Mouse (Mus musculus) cerebellum, adult 2 months (tissue): ENCODE results near the gene Endou. TPM values are rescaled to one million over a fixed set of nuclear protein-coding genes. Genes with fewer than 3 reads are reported as not detected.

ENCODE experiments used
- DNase-seq, 2 experiments: peaks; one replicate each; pipeline ENCODE4 v3.0.0; 2021
- H3K27ac ChIP-seq: fragments of 200-500 bp; 2 replicates; pipeline ENCODE4 v1.5.1; 2012; ENCODE audit warnings: low read length, control low read depth, inconsistent platforms; ENCODE audit not compliant: insufficient read depth
- H3K27me3 ChIP-seq: fragments of 200-500 bp; 2 replicates; pipeline ENCODE4 v1.6.1; 2012; ENCODE audit warnings: inconsistent platforms, mild to moderate bottlenecking, low read length, moderate library complexity; ENCODE audit not compliant: control insufficient read depth, insufficient read depth
- H3K4me1 ChIP-seq: fragments of 200-500 bp; 2 replicates; pipeline ENCODE4 v1.6.1; 2011; ENCODE audit warnings: low read length; ENCODE audit not compliant: control insufficient read depth, insufficient read depth
- H3K4me3 ChIP-seq: fragments of 200-500 bp; replicated peaks from 2 replicates; pipeline ENCODE3; 2011; ENCODE audit warnings: mild to moderate bottlenecking, low read depth, low read length, control low read depth; ENCODE audit not compliant: insufficient read depth
- CTCF ChIP-seq: fragments of 200-500 bp; IDR thresholded peaks from 2 replicates; pipeline ENCODE4 v1.5.1; 2011; ENCODE audit warnings: low read depth, mild to moderate bottlenecking, control low read depth, low read length, moderate library complexity, borderline replicate concordance; ENCODE audit not compliant: insufficient read depth
- POLR2A ChIP-seq: fragments of 200-500 bp; IDR thresholded peaks from 2 replicates; pipeline ENCODE4 v1.6.1; 2011; ENCODE audit warnings: low read length, control low read depth, borderline replicate concordance; ENCODE audit not compliant: insufficient read depth
- WGBS: fragments of 180-500 bp; shearing (Covaris S2); methylation state at CpG from one replicate; pipeline ENCODE4 v1.1.7; 2018; 5-methylcytosine and 5-hydroxymethylcytosine counted together
- polyA plus RNA-seq: library from polyadenylated mRNA; depleted of rRNA; stranded (reverse); fragments of >200 nt; gene quantifications from 2 replicates; pipeline ENCODE4 v1.2.3, GENCODE M21; 2012; rRNA removed

Endou gene
- polyA plus RNA-seq = 1.7 and 1.8 TPM in 2 replicates

DNA sequence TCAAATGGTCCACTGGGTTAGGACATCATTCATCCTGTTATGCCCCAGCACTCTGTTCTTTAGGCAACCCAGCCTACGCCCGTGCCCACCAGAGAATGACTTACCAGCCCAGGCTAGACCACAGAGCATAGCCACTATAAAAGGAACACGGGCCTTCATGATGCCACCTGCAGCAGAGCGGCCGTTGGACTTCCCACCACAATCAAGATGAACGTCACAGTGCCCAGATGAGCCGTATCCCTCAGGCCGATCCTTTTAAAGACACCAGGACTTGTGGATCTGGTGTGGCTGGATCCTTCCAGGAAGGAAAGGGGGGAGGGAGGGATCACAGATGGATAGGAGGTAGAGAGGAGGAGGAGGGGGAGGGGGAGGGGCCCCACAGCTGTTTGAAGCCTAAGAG, at the start of gene Endou:
Gene Endou, minus strand, starts transcription at position 229 of the 400 bp plus-strand sequence.
- H3K27ac ChIP-seq = no peak within 1 kb of the TSS
- no peak for DNase-seq
- no peaks in the 10 kb centered on the region for H3K27me3 ChIP-seq
- no peak for TF ChIP-seq CTCF
- no peak for TF ChIP-seq POLR2A
- H3K4me3 ChIP-seq = no peak within 1 kb of the TSS
- WGBS = 96% methylated on average over 8 of the region's 8 CpGs
- H3K4me1 ChIP-seq = no peaks in the 10 kb centered on the region

DNA sequence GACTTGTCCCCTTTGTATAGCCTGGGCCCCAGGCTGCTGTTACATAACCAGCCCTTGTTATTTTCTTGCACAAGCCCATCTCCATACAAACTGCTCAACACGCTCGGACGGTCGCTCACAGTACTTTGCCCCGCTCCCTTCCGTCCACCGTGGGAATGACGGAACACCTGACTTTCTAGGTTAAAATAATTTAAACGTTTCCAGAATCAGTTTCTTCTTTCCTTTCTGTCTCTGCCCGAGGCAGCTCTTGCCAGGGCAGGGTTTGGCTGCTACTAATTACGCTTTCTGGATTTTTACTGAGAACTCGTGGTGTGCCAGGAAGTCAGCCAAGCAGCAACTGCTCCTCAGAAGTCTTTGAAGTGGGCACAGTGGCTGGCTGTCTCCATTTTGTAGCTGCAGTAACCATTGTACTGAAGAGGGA, 49.5 kb upstream of the Endou start:
- H3K27ac ChIP-seq = no peak overlapping the region

DNA sequence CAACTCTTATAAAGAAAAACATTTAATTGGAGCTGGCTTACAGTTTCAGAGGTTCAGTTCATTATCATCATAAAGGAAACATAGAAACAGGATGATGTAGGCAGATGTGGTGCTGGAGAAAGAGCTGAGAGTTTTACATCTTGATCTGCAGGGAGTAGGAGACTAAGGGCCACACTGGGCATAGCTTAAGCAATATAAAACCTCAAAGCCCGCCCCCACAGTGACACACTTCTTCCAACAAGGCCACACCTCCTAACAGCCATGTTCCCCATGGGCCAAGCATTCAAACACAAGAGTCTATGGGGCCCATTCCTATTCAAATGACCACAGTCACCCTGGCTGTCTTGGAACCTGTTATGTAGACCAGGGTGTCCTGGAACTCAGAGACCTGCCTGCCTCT, 48.4 kb upstream of the Endou start:
- H3K27me3 ChIP-seq = no peaks in the 10 kb centered on the region
- no peak for TF ChIP-seq POLR2A
- TF ChIP-seq CTCF = no peak
- 100% methylated on average over 1 of the region's 1 CpGs for WGBS
- H3K4me3 ChIP-seq = no peak overlapping the region
- no peak overlapping the region for H3K27ac ChIP-seq
- DNase-seq = no peak
- H3K4me1 ChIP-seq = no peaks in the 10 kb centered on the region

More for the DNA sequence above, 49.5 kb upstream of the Endou start:
- DNase-seq = no peak
- WGBS = 58% methylated on average over 12 of the region's 12 CpGs
- no peaks in the 10 kb centered on the region for H3K27me3 ChIP-seq
- H3K4me1 ChIP-seq = no peaks in the 10 kb centered on the region; the same call in 1 of the 2 replicates
- no peak for TF ChIP-seq CTCF
- no peak for TF ChIP-seq POLR2A
- H3K4me3 ChIP-seq = no peak overlapping the region

- H3K4me1 ChIP-seq = no peaks in the 10 kb centered on the region
- H3K27ac ChIP-seq = no peak within 1 kb of the TSS
- TF ChIP-seq CTCF (no peak), POLR2A (no peak)
- no peak within 1 kb of the TSS for H3K4me3 ChIP-seq
- WGBS = 88% methylated on average over 8 of the region's 8 CpGs
- DNase-seq = no peak
- H3K27me3 ChIP-seq = no peaks in the 10 kb centered on the region
Measured at GRCm38 (mm10) chr15:97778311-97779098, 47.4 kb upstream of the Endou start, which contains the start of gene Slc48a1. TSS of gene Slc48a1 (plus strand) at chr15:97778520.

DNA sequence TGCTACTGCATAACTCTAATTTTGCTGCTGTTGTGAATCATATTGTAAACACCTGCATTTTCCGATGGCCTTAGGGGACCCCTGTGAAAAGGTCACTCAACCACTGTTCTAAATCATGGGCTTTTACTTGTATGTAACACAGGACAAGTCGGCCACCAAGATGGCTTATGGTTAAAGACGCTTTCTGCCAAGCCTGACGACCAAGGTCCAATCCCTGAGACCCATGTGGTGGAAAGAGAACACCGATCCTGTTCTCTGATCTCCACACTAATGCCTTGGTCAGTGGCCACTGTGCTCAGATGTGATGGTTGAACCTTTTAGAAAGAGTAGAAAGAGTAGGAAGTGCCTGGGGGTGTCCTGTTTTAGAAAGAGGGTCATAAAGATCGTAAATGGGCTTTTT, 45.8 kb upstream of the Endou start:
- no peak for TF ChIP-seq POLR2A
- Histone ChIP-seq H3K27me3 (no peaks in the 10 kb centered on the region), H3K27ac (no peak overlapping the region), H3K4me3 (no peak overlapping the region), H3K4me1 (no peaks in the 10 kb centered on the region)
- WGBS = 85% methylated on average over 6 of the region's 6 CpGs
- DNase-seq = no peak

DNA sequence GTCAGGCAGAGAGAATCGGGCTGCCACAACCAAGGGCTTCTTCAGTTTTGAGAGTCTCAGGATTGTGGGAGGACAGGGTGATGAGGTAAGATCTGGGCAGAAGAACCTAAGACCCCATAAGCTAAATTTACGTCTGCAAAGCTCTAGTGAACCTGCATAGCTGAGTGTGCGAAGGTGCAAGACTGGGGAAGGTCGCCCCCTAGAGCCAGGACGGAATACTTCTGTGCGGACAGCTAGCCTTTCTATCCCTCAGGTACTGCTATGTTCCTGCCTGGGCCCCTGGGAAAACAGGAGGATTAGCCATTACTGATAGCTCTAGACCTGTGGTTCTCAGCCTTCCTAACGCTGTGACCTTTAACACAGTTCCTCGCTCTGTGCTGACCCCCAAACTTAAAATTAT, 45.4 kb upstream of the Endou start:
- WGBS = 13% methylated on average over 8 of the region's 8 CpGs
- peak; percentile 66 to 76 for DNase-seq
- H3K4me3 ChIP-seq = no peak overlapping the region
- H3K27me3 ChIP-seq = no peaks in the 10 kb centered on the region
- no peaks in the 10 kb centered on the region for H3K4me1 ChIP-seq
- H3K27ac ChIP-seq = no peak overlapping the region
- no peak for TF ChIP-seq POLR2A
- TF ChIP-seq CTCF = peak; percentile 88

DNA sequence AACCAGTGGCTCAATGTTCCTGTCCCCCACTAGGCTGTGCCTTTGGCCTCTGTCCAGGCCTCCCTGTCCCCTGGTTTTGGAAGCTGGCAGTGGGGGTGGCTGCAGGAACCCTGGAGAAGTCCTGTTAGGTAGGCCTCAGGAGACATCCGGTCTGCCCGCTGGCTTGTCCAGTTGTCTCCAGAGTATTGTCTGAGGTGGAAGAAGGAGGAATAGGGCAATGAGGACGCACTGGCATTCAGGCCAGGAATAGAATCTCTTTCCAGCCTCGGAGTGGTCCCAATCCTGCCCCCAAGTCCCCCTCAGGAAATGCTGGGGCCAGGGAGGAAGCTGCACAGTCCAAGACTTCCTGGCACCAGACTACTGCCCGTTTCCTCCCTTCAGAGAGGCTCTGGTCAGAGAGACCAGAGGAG, 42.8 kb upstream of the Endou start:
- TF ChIP-seq POLR2A (no peak), CTCF (no peak)
- H3K4me1 ChIP-seq = no peaks in the 10 kb centered on the region
- 57% methylated on average over 5 of the region's 5 CpGs for WGBS
- no peaks in the 10 kb centered on the region for H3K27me3 ChIP-seq
- DNase-seq = no peak
- no peak overlapping the region for H3K27ac ChIP-seq
- H3K4me3 ChIP-seq = no peak overlapping the region

DNA sequence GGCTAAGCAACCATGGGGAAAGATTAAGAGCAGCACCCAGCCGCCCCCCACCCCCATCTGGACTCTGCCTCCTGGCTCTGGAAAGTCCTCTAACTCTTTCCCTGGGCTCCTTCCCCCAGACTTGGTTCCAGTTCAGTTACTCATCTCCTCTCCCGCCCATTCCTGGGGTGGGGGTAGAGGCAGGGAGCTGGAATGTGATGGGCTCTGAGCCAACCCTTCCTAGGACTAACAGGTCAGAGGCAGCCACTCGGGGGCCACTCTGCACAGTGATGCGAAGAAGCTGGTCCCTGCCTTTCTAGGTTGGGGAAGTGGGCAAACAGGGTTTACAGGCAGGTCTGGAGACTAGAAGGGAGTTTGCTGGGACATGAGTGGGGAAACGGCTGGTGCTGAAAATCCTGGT, 42.0 kb upstream of the Endou start:
- no peak overlapping the region for H3K4me3 ChIP-seq
- no peak for TF ChIP-seq CTCF
- TF ChIP-seq POLR2A = no peak
- 39% methylated on average over 5 of the region's 5 CpGs for WGBS
- no peak for DNase-seq
- H3K27ac ChIP-seq = no peak overlapping the region
- H3K27me3 ChIP-seq = no peaks in the 10 kb centered on the region
- no peaks in the 10 kb centered on the region for H3K4me1 ChIP-seq
